Mouse (Mus musculus): Measurements from ENCODE around the gene Rap1a. TPM values are rescaled to one million over a fixed set of nuclear protein-coding genes. Genes with fewer than 3 reads are reported as not detected.

Rap1a gene
- polyA plus RNA-seq, 1 experiment from 2014 or later: 48.1 TPM

DNA sequence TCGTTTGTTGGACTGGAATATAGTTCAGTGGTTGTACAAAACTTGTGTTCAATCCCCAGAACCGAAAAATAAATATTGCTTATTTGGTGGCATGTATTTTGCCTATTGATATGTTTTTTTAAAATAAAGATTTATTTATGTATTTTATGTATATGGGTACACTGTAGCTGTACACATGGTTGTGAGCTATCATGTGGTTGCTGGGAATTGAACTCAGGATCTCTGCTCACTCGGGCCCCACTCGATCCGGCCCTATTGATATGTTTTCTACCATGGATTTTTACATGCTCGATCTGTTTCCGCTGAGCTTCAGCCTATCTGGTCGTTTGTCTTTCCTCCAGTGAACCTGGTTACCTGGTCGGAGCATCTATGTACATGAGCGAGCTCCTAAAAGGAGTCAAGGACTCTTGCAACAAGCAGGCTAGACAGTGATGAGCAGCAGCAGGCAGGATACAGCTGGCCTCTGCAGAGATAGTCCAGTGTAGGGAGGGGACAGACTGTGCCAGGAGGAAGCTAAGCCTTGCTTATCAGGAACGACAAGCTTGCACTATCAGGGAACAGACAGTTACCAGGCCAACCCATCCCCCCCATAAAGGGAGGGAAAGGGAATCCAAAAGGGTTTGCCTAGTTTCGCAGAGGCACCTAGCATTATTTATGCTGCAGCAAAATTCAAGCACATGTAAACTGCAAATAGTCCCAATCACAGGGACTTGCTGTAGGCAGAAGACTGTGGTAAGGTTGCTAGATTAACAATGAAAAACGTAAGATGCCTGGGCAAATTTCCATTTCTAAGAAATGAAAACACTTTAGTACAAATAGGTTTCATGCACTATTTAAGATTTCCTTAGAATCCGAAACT, 7.3 kb upstream of the Rap1a start:
- Histone ChIP-seq H3K27ac (ENCODE audit: low read depth, low read length) (no peak overlapping the region), H3K27me3 (replicated peaks; ENCODE audit: control insufficient read depth, insufficient read depth, low read length) (no peaks in the 10 kb centered on the region), H3K4me3 (ENCODE audit: low read depth, low read length) (no peak overlapping the region), H3K9me3 (replicated peaks; ENCODE audit: control insufficient read depth, low read length) (no peaks in the 10 kb centered on the region), H3K4me2 (ENCODE audit: low read length) (no peak overlapping the region), H3K4me1 (ENCODE audit: control insufficient read depth, insufficient read depth, low read length) (no peaks in the 10 kb centered on the region), H3K9ac (ENCODE audit: low read length) (no peak overlapping the region), H3K36me3 (ENCODE audit: control insufficient read depth, insufficient read depth, low read length) (no peaks in the 10 kb centered on the region)
- whole genome bisulfite sequencing: 82% methylated on average over 14 of the region's 14 CpGs
- no peak for DNase-seq (ENCODE audit: low spot score)
- no peak for ATAC-seq

DNA sequence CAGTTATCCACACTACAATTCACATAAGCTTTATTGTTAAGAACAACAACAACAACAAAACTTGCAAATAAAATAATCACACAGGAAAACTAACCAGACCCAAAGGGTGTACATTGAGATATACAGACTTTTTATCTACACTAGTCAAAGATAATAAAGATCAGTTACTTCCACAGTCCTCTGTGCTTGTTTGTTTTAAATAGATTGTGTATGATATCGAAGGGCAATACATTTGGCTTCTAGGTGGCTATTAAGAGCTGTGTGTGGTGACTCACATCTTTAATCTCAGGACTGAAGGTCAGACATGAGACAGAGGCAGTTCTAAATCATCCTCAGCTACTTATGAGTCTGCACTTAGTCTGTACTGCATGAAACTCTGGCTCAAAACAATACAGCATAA, 6.5 kb upstream of the Rap1a start:
- ATAC-seq: no peak
- WGBS: 87% methylated on average over 1 of the region's 1 CpGs
- DNase-seq (ENCODE audit: low spot score): no peak

DNA sequence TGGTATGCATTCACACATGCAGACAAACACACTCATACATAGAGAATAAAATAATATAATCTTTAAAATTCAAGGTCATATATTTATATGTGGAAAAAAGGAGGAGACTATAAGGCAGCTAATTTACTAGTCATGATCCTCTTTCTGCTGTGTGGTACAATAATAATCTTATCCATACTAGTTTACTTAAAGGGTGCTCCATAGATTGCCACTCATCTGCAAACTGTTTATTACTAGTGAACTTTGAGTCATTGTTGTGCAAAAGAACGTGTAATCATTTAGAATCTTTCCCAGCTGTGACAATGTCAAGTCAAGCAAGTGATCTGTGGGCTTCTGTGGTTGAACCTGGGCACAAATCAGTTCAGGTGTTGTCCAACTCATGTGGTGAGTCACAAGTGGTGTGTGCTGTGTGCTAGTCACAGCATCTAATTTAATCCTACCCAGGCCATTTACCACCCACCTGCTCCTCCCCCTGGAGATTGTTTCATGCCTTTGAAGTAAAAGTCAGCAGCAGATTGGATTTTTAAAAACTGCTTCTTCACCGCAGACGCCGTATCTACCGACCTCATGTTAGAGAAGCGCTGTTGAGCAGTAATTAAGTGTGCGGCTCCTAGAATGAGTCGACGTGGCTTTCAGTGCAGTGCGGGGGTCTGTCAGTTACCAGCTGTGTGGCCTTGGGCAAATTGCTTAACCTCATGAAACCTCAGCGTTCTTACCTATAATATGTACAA, 5.5 kb upstream of the Rap1a start:
- Histone ChIP-seq H3K27ac (ENCODE audit: low read depth, low read length) (no peak overlapping the region), H3K9ac (ENCODE audit: low read length) (no peak overlapping the region), H3K36me3 (ENCODE audit: control insufficient read depth, insufficient read depth, low read length) (no peaks in the 10 kb centered on the region), H3K4me2 (ENCODE audit: low read length) (no peak overlapping the region), H3K4me1 (ENCODE audit: control insufficient read depth, insufficient read depth, low read length) (no peaks in the 10 kb centered on the region), H3K4me3 (ENCODE audit: low read depth, low read length) (no peak overlapping the region), H3K27me3 (replicated peaks; ENCODE audit: control insufficient read depth, insufficient read depth, low read length) (no peaks in the 10 kb centered on the region), H3K9me3 (replicated peaks; ENCODE audit: control insufficient read depth, low read length) (no peaks in the 10 kb centered on the region)
- DNase-seq (ENCODE audit: low spot score) (no peak), ATAC-seq (no peak)
- 77% methylated on average over 11 of the region's 11 CpGs for WGBS

More for the DNA sequence above, 6.5 kb upstream of the Rap1a start:
- Histone ChIP-seq H3K36me3 (ENCODE audit: control insufficient read depth, insufficient read depth, low read length) (no peaks in the 10 kb centered on the region), H3K27ac (ENCODE audit: low read depth, low read length) (no peak overlapping the region), H3K4me1 (ENCODE audit: control insufficient read depth, insufficient read depth, low read length) (no peaks in the 10 kb centered on the region), H3K4me2 (ENCODE audit: low read length) (no peak overlapping the region), H3K9me3 (replicated peaks; ENCODE audit: control insufficient read depth, low read length) (no peaks in the 10 kb centered on the region), H3K9ac (ENCODE audit: low read length) (no peak overlapping the region), H3K27me3 (replicated peaks; ENCODE audit: control insufficient read depth, insufficient read depth, low read length) (no peaks in the 10 kb centered on the region), H3K4me3 (ENCODE audit: low read depth, low read length) (no peak overlapping the region)

DNA sequence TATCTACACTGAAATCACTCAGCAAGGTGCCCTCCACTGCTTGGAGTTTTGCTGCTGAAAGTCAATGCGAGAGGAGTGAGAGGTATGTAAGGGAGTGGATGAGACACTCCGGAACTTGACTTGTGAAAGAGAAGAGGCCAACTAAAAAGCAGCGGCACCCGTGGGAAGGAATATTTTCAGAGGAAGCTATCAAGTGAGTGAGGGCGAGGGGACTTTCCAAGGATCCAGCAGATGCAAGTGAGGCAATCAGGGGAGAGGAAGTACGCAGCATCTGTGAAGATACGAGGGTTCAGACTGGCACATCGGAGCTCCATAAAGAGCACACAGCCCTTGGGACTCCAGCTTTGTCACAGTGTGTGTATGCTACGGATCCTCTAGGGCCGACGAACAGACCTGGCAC, 2.5 kb upstream of the Rap1a start:
- Histone ChIP-seq H3K36me3 (ENCODE audit: control insufficient read depth, insufficient read depth, low read length) (no peaks in the 10 kb centered on the region), H3K4me2 (ENCODE audit: low read length) (no peak overlapping the region), H3K27ac (ENCODE audit: low read depth, low read length) (no peak overlapping the region), H3K9ac (ENCODE audit: low read length) (no peak overlapping the region), H3K9me3 (replicated peaks; ENCODE audit: control insufficient read depth, low read length) (no peaks in the 10 kb centered on the region), H3K4me1 (ENCODE audit: control insufficient read depth, insufficient read depth, low read length) (peaks cover 13% of the 10 kb centered on the region; the same call in 1 of the 2 replicates), H3K27me3 (replicated peaks; ENCODE audit: control insufficient read depth, insufficient read depth, low read length) (no peaks in the 10 kb centered on the region), H3K4me3 (ENCODE audit: low read depth, low read length) (no peak overlapping the region)
- no peak for DNase-seq (ENCODE audit: low spot score)
- ATAC-seq: no peak
- 90% methylated on average over 11 of the region's 11 CpGs for whole genome bisulfite sequencing

DNA sequence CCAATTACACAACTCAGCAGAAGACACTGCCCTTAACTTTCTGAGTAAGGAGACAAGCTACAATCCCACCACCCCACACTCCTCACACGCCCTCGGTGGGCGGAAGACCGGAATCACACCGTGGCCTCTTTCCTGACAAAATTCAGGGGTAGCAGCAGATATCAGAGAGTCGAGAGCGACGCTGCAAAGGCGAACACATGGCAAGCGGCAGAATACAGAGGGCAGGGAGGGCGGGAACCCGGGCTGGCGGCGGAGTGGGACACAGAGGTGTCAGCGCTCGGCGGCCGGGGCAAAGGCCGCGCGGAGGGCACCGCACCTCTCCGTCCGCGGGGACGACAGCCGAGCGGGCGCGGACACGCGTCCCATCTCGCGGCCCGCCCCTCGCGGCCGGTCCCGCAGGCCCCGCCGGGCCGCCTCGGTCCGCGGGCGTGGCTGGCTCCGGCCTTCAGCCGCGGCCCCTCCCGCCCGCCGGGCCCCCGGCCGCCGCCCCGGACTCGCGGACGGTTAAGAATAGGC, 403 bp downstream of the Rap1a start:
- Histone ChIP-seq H3K9me3 (replicated peaks; ENCODE audit: control insufficient read depth, low read length) (no peaks in the 10 kb centered on the region), H3K9ac (ENCODE audit: low read length) (peak overlapping the region; percentile 88), H3K27ac (ENCODE audit: low read depth, low read length) (peak overlapping the region; percentile 80), H3K4me3 (ENCODE audit: low read depth, low read length) (peak overlapping the region; percentile 80), H3K4me2 (ENCODE audit: low read length) (peak overlapping the region; percentile 87), H3K4me1 (ENCODE audit: control insufficient read depth, insufficient read depth, low read length) (peaks cover 19% of the 10 kb centered on the region; the same call in 1 of the 2 replicates), H3K36me3 (ENCODE audit: control insufficient read depth, insufficient read depth, low read length) (no peaks in the 10 kb centered on the region), H3K27me3 (replicated peaks; ENCODE audit: control insufficient read depth, insufficient read depth, low read length) (no peaks in the 10 kb centered on the region)
- ATAC-seq: peak; percentile 71
- WGBS: 1% methylated on average over 18 of the region's 59 CpGs
- peak; percentile 50 for DNase-seq (ENCODE audit: low spot score)

DNA sequence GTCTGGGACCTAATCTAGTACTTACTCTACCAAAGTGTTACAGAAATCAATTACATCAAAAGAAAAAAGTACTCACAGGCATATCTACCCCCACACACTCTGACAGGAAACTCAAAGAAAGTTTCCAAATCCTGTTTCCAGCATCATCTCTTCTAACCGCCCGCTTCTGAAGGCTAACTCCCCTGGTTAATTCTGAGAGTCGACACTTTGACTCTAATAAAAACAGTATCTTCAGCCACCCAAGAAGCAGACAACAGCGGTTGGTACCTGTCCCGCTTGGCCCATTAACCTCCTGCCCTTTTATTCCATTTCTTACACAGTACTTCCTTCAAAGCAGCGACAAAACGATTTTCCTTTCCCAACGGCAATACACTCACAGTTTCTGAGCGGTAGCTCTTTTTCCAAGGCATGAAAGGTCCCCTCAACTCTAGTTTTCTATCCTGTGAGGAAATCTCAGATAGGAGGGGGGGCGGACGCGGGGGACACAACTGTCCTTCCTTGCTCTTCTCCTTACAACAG, 921 bp downstream of the Rap1a start:
- no peak for DNase-seq (ENCODE audit: low spot score)
- WGBS: under 1% methylated on average over 12 of the region's 12 CpGs
- H3K27me3 ChIP-seq (replicated peaks; ENCODE audit: control insufficient read depth, insufficient read depth, low read length): no peaks in the 10 kb centered on the region
- peak overlapping the region; percentile 33; the same call in 1 of the 2 replicates for H3K27ac ChIP-seq (ENCODE audit: low read depth, low read length)
- no peak for ATAC-seq
- H3K4me2 ChIP-seq (ENCODE audit: low read length): peak overlapping the region; percentile 87
- no peaks in the 10 kb centered on the region for H3K9me3 ChIP-seq (replicated peaks; ENCODE audit: control insufficient read depth, low read length)
- H3K4me3 ChIP-seq (ENCODE audit: low read depth, low read length): peak overlapping the region; percentile 80
- H3K4me1 ChIP-seq (ENCODE audit: control insufficient read depth, insufficient read depth, low read length): peaks cover 19% of the 10 kb centered on the region; the same call in 1 of the 2 replicates
- H3K36me3 ChIP-seq (ENCODE audit: control insufficient read depth, insufficient read depth, low read length): no peaks in the 10 kb centered on the region
- peak overlapping the region; percentile 88 for H3K9ac ChIP-seq (ENCODE audit: low read length)

DNA sequence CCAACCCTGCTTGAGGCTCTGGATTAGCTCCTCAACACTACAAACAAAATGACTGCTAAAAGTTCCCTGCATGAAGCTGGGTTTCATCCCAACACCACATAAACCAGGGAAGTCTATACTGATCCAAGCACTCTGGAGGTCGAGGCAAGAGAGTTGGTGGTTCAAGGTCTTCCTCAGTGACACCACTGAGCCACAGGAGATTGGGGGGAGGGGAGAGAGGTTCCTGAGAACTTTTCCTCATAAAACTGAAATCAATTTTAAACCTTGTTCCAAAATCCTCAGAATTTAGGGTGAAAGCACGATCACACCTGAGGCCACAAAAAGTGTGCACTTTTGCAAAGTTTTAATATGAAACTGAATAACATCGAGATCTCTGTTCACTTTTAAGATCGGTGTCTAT, 1.8 kb downstream of the Rap1a start:
- H3K4me2 ChIP-seq (ENCODE audit: low read length): peak overlapping the region; percentile 87; the same call in 1 of the 2 replicates
- H3K4me3 ChIP-seq (ENCODE audit: low read depth, low read length): no peak overlapping the region
- no peaks in the 10 kb centered on the region for H3K9me3 ChIP-seq (replicated peaks; ENCODE audit: control insufficient read depth, low read length)
- no peaks in the 10 kb centered on the region for H3K36me3 ChIP-seq (ENCODE audit: control insufficient read depth, insufficient read depth, low read length)
- no peak for ATAC-seq
- H3K27me3 ChIP-seq (replicated peaks; ENCODE audit: control insufficient read depth, insufficient read depth, low read length): no peaks in the 10 kb centered on the region
- peaks cover 19% of the 10 kb centered on the region; the same call in 1 of the 2 replicates for H3K4me1 ChIP-seq (ENCODE audit: control insufficient read depth, insufficient read depth, low read length)
- no peak for DNase-seq (ENCODE audit: low spot score)
- no peak overlapping the region for H3K27ac ChIP-seq (ENCODE audit: low read depth, low read length)
- H3K9ac ChIP-seq (ENCODE audit: low read length): no peak overlapping the region
- 78% methylated on average over 4 of the region's 4 CpGs for WGBS

DNA sequence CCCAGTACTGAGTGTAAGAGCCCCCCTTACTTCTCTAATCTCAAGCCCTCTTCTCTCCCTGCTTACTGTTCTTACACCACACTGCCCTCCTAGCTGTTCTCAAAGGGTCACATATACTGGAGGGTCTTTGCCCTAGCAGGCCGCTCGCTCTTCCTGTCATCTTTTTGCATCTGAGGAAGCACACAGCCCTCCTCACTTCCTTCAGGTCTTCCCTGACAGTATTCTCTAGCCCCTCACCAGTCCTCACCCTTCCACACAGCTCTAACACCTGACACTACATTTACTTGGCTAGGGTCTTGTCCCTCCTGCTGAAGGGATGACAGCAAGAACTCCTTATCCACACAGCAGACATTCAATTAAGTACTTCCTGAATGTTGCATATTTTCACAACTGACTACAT, 2.4 kb downstream of the Rap1a start:
- DNase-seq (ENCODE audit: low spot score) (no peak), ATAC-seq (no peak)
- Histone ChIP-seq H3K4me1 (ENCODE audit: control insufficient read depth, insufficient read depth, low read length) (peaks cover 19% of the 10 kb centered on the region; the same call in 1 of the 2 replicates), H3K9ac (ENCODE audit: low read length) (0 out of 2 replicates have a peak overlapping the region, but pooled peaks have one; percentile 21), H3K27ac (ENCODE audit: low read depth, low read length) (no peak overlapping the region), H3K9me3 (replicated peaks; ENCODE audit: control insufficient read depth, low read length) (no peaks in the 10 kb centered on the region), H3K36me3 (ENCODE audit: control insufficient read depth, insufficient read depth, low read length) (no peaks in the 10 kb centered on the region), H3K4me3 (ENCODE audit: low read depth, low read length) (no peak overlapping the region), H3K4me2 (ENCODE audit: low read length) (0 out of 2 replicates have a peak overlapping the region, but pooled peaks have one; percentile 5), H3K27me3 (replicated peaks; ENCODE audit: control insufficient read depth, insufficient read depth, low read length) (no peaks in the 10 kb centered on the region)
- WGBS: 88% methylated on average over 2 of the region's 2 CpGs
